Mouse (Mus musculus) olfactory bulb, adult 2 months (tissue): ENCODE results near the gene Lcn4.

ENCODE experiments used
- CTCF ChIP-seq: fragments of 200-500 bp; IDR thresholded peaks from 2 replicates; pipeline ENCODE4 v1.5.1; 2012; ENCODE audit warnings: low read depth, mild to moderate bottlenecking, low read length, moderate library complexity; ENCODE audit not compliant: insufficient read depth
- POLR2A ChIP-seq: fragments of 200-500 bp; IDR thresholded peaks from 2 replicates; pipeline ENCODE4 v1.6.1; 2012; ENCODE audit warnings: mild to moderate bottlenecking, low read depth, low read length, moderate library complexity; ENCODE audit not compliant: insufficient read depth

DNA sequence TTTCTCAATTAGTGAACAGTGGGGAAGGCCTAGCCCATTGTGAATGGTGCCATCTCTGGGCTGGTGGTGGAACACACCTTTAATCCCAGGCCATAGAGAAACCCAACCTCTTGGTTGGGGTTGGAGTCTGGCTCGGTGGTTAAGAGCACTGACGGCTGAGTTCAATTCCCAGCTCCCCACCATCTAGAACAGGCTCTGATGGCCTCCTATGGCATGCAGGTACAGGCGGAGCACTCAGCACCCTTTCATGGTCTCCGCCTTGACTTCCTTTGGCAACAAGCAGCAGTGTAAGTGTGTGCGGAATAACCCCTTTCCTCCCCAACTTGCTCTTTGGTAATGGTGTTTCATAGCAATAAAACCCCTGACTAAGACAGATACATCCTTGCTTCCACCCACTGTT, 32.5 kb downstream of the Lcn4 start:
- TF ChIP-seq CTCF: no peak
- no peak for TF ChIP-seq POLR2A
